In genomic region chr17:28518615-28519071, GRCm38 (mm10) we compare ENCODE assay signal across 8 mouse cellular contexts. TPM values are rescaled to one million over a fixed set of nuclear protein-coding genes. Genes with fewer than 3 reads are reported as not detected.
DNase-seq lines count a peak whose midpoint lies in the region; ATAC-seq and TF ChIP-seq lines count a peak whose summit lies in the region.

No protein-coding gene starts in this region.

- peaks cover 10% of the 10 kb centered on the region for H3K4me1 ChIP-seq in brown adipose tissue, adult 24 weeks (ENCODE audit: control insufficient read depth, insufficient read depth, insufficient read length, low read length)
- peaks cover 54% of the 10 kb centered on the region for H3K4me1 ChIP-seq in heart, embryonic 15.5 days (replicated peaks)
- peaks cover 42% of the 10 kb centered on the region for H3K4me1 ChIP-seq in limb, embryonic 10.5 days
- peaks cover 5% of the 10 kb centered on the region; the same call in 1 of the 2 replicates for H3K4me1 ChIP-seq in midbrain, postnatal 0 days (ENCODE audit: insufficient read depth, low read length)

- H3K9me3 ChIP-seq in heart, embryonic 15.5 days (replicated peaks), result no peaks in the 10 kb centered on the region
- no peaks in the 10 kb centered on the region for H3K9me3 ChIP-seq in limb, embryonic 10.5 days (replicated peaks)
- H3K9me3 ChIP-seq in midbrain, postnatal 0 days (ENCODE audit: low read length), result no peaks in the 10 kb centered on the region

- peak overlapping the region; percentile 62 for H3K27ac ChIP-seq in brown adipose tissue, adult 24 weeks (replicated peaks; ENCODE audit: low read depth, low read length)
- H3K27ac ChIP-seq in heart, embryonic 15.5 days, result peak overlapping the region; percentile 88
- H3K27ac ChIP-seq in limb, embryonic 10.5 days, result peak overlapping the region; percentile 75
- H3K27ac ChIP-seq in midbrain, postnatal 0 days (ENCODE audit: low read depth, low read length), result peak overlapping the region; percentile 69

- peak overlapping the region; percentile 93 for H3K4me2 ChIP-seq in heart, embryonic 15.5 days
- peak overlapping the region; percentile 95 for H3K4me2 ChIP-seq in midbrain, postnatal 0 days (ENCODE audit: low read depth, low read length, poor library complexity, severe bottlenecking)

- H3K27me3 ChIP-seq in heart, embryonic 15.5 days, result peaks cover 18% of the 10 kb centered on the region
- peaks cover 80% of the 10 kb centered on the region for H3K27me3 ChIP-seq in limb, embryonic 10.5 days (ENCODE audit: low read depth, poor library complexity, severe bottlenecking)
- H3K27me3 ChIP-seq in midbrain, postnatal 0 days (ENCODE audit: insufficient read depth, low read length), result no peaks in the 10 kb centered on the region

- H3K9ac ChIP-seq in heart, embryonic 15.5 days, result peak overlapping the region; percentile 65
- peak overlapping the region; percentile 81 for H3K9ac ChIP-seq in midbrain, postnatal 0 days (replicated peaks; ENCODE audit: low read length, poor library complexity, severe bottlenecking)

- H3K4me3 ChIP-seq in brown adipose tissue, adult 24 weeks (ENCODE audit: insufficient read depth, low read depth, low read length), result peak overlapping the region; percentile 65; the same call in 1 of the 2 replicates
- H3K4me3 ChIP-seq in heart, embryonic 15.5 days, result peak overlapping the region; percentile 54
- H3K4me3 ChIP-seq in limb, embryonic 10.5 days, result peak overlapping the region; percentile 55
- peak overlapping the region; percentile 52 for H3K4me3 ChIP-seq in midbrain, postnatal 0 days (ENCODE audit: low read depth, low read length)

- 27% methylated on average over 8 of the region's 8 CpGs for WGBS in heart, embryonic 15.5 days
- 26% methylated on average over 8 of the region's 8 CpGs for WGBS in limb, embryonic 10.5 days
- WGBS in midbrain, postnatal 0 days, result 16% methylated on average over 8 of the region's 8 CpGs

- no peaks in the 10 kb centered on the region for H3K36me3 ChIP-seq in heart, embryonic 15.5 days
- no peaks in the 10 kb centered on the region; the same call in 1 of the 2 replicates for H3K36me3 ChIP-seq in limb, embryonic 10.5 days
- no peaks in the 10 kb centered on the region for H3K36me3 ChIP-seq in midbrain, postnatal 0 days (ENCODE audit: insufficient read depth, low read length)

- DNase-seq in heart, adult 11 months, result peak; percentile 98
- no peak for DNase-seq in heart, postnatal 10 days
- DNase-seq in limb, embryonic 10.5 days (ENCODE audit: low spot score), result no peak
- no peak for DNase-seq in midbrain, postnatal 0 days (ENCODE audit: low spot score)
- DNase-seq in embryo, embryonic 10.5 days (ENCODE audit: low spot score), result no peak

- no peak for ATAC-seq in heart, embryonic 15.5 days (replicated peaks; ENCODE audit: insufficient number of reproducible peaks, insufficient read depth, low FRiP score, low read depth)
- ATAC-seq in midbrain, postnatal 0 days (ENCODE audit: low FRiP score), result no peak
- no peak for ATAC-seq in activated CD4-positive, CD25-positive, alpha-beta regulatory T cell, adult 4 months

- no peak for TF ChIP-seq CTCF in midbrain, postnatal 0 days (IDR thresholded peaks at IDR 0.05)

- intact Hi-C loops in heart, postnatal 10 days (cut with DNase I), result no loop called here

RNA-seq across cellular contexts. Expression of gene Fkbp5, which starts 1.3 kb away (rescaled TPM):
- 10 to 100 TPM in 1 of 2 experiments, 1 to 10 TPM in 1; 9.8 to 52.9 TPM for total RNA-seq in heart, postnatal 10 days (2021)
- polyA plus RNA-seq in brown adipose tissue, adult 24 weeks (2012; ENCODE audit: insufficient read depth, insufficient read length, missing spikeins), result 3.9 and 4.1 TPM in 2 replicates
- polyA plus RNA-seq in heart, embryonic 15.5 days (2015; fragmentation: Nextera tagmentation; extraction: Ambion mirVana), result 16.2 and 33.9 TPM in 2 replicates
- polyA plus RNA-seq in limb, embryonic 10.5 days (2016; fragmentation: Nextera tagmentation; extraction: Ambion mirVana), result 32.5 and 32.6 TPM in 2 replicates
- 29.9 and 31.9 TPM in 2 replicates for total RNA-seq in midbrain, postnatal 0 days (2014; rRNA removed)
- 19.9 and 22.5 TPM in 2 replicates for polyA plus RNA-seq in midbrain, postnatal 0 days (2015; fragmentation: Nextera tagmentation; extraction: Ambion mirVana)
- polyA plus RNA-seq in activated CD4-positive, CD25-positive, alpha-beta regulatory T cell, adult 4 months (2017; shearing (Covaris generic)), result 10 to 100 TPM; 17.9 to 24.0 TPM

RNA-seq across cellular contexts. Expression of gene Armc12, which starts 12.0 kb away (rescaled TPM):
- total RNA-seq in heart, postnatal 10 days (2021), result not detected
- polyA plus RNA-seq in brown adipose tissue, adult 24 weeks (2012; ENCODE audit: insufficient read depth, insufficient read length, missing spikeins), result not detected in 2 replicates
- polyA plus RNA-seq in heart, embryonic 15.5 days (2015; fragmentation: Nextera tagmentation; extraction: Ambion mirVana), result not detected in 2 replicates
- not detected in 2 replicates for polyA plus RNA-seq in limb, embryonic 10.5 days (2016; fragmentation: Nextera tagmentation; extraction: Ambion mirVana)
- total RNA-seq in midbrain, postnatal 0 days (2014; rRNA removed), result not detected in 2 replicates
- not detected in 2 replicates for polyA plus RNA-seq in midbrain, postnatal 0 days (2015; fragmentation: Nextera tagmentation; extraction: Ambion mirVana)
- not detected for polyA plus RNA-seq in activated CD4-positive, CD25-positive, alpha-beta regulatory T cell, adult 4 months (2017; shearing (Covaris generic))

RNA-seq across cellular contexts. Expression of gene Clpsl2, which starts 30.6 kb away (rescaled TPM):
- not detected for total RNA-seq in heart, postnatal 10 days (2021)
- not detected in 2 replicates for polyA plus RNA-seq in brown adipose tissue, adult 24 weeks (2012; ENCODE audit: insufficient read depth, insufficient read length, missing spikeins)
- not detected in 2 replicates for polyA plus RNA-seq in heart, embryonic 15.5 days (2015; fragmentation: Nextera tagmentation; extraction: Ambion mirVana)
- not detected in 2 replicates for polyA plus RNA-seq in limb, embryonic 10.5 days (2016; fragmentation: Nextera tagmentation; extraction: Ambion mirVana)
- total RNA-seq in midbrain, postnatal 0 days (2014; rRNA removed), result not detected in 2 replicates
- not detected in 2 replicates for polyA plus RNA-seq in midbrain, postnatal 0 days (2015; fragmentation: Nextera tagmentation; extraction: Ambion mirVana)
- not detected for polyA plus RNA-seq in activated CD4-positive, CD25-positive, alpha-beta regulatory T cell, adult 4 months (2017; shearing (Covaris generic))

RNA-seq across cellular contexts. Expression of gene Clps, which starts 41.9 kb away (rescaled TPM):
- total RNA-seq in heart, postnatal 10 days (2021), result not detected
- not detected in 2 replicates for polyA plus RNA-seq in brown adipose tissue, adult 24 weeks (2012; ENCODE audit: insufficient read depth, insufficient read length, missing spikeins)
- 1.1 and 1.2 TPM in 2 replicates for polyA plus RNA-seq in heart, embryonic 15.5 days (2015; fragmentation: Nextera tagmentation; extraction: Ambion mirVana)
- not detected in 2 replicates for polyA plus RNA-seq in limb, embryonic 10.5 days (2016; fragmentation: Nextera tagmentation; extraction: Ambion mirVana)
- total RNA-seq in midbrain, postnatal 0 days (2014; rRNA removed), result not detected in 2 replicates
- not detected in 2 replicates for polyA plus RNA-seq in midbrain, postnatal 0 days (2015; fragmentation: Nextera tagmentation; extraction: Ambion mirVana)
- polyA plus RNA-seq in activated CD4-positive, CD25-positive, alpha-beta regulatory T cell, adult 4 months (2017; shearing (Covaris generic)), result not detected

RNA-seq across cellular contexts. Expression of gene Lhfpl5, which starts 56.8 kb away (rescaled TPM):
- not detected for total RNA-seq in heart, postnatal 10 days (2021)
- polyA plus RNA-seq in brown adipose tissue, adult 24 weeks (2012; ENCODE audit: insufficient read depth, insufficient read length, missing spikeins), result not detected in 2 replicates
- polyA plus RNA-seq in heart, embryonic 15.5 days (2015; fragmentation: Nextera tagmentation; extraction: Ambion mirVana), result 0.15 and 0.42 TPM in 2 replicates
- polyA plus RNA-seq in limb, embryonic 10.5 days (2016; fragmentation: Nextera tagmentation; extraction: Ambion mirVana), result 0.39 and 0.55 TPM in 2 replicates
- total RNA-seq in midbrain, postnatal 0 days (2014; rRNA removed), result 22.8 and 28.6 TPM in 2 replicates
- polyA plus RNA-seq in midbrain, postnatal 0 days (2015; fragmentation: Nextera tagmentation; extraction: Ambion mirVana), result 21.0 and 25.5 TPM in 2 replicates
- 1 to 10 TPM in 1 of 2 experiments, under 1 TPM in 1; 0.64 to 1.7 TPM for polyA plus RNA-seq in activated CD4-positive, CD25-positive, alpha-beta regulatory T cell, adult 4 months (2017; shearing (Covaris generic))
